12 mouse cellular contexts compared by ENCODE assay signal in the genomic region with DNA sequence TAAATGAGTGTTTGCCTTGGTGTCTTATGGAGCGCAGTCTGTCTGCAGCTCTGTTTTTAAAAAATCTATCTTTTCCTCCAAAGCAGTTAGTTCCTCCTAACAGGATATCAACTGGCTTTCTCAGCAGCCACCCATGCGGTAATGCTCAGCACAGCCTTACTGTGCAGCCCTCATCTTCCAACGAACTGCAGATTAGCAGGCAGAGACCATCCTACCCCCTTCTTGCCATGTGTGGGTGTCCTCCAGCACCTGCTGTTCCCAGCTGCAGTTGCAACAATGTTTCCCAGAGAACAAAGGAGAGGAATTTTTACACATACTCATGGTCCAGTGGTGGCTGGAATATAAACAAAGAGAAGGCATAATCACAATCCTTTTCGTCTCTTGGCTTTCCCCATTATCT.
A peak's percentile ranks its signal among the peaks of the same experiment; 100 is the strongest.
DNase-seq lines count a peak whose midpoint lies in the region; ATAC-seq and TF ChIP-seq lines count a peak whose summit lies in the region.
"Had no signal": no experiment of that assay in that cellular context is flagged by ENCODE, and none has a peak within 500 bp of the region (broad histone marks: within the 10 kb centered on the region; RNA-seq: fewer than 3 reads in every experiment).

No protein-coding gene starts in this region.

- peaks cover 14% of the 10 kb centered on the region for H3K4me1 ChIP-seq in heart, postnatal 0 days (ENCODE audit: control insufficient read depth, insufficient read depth)
- H3K4me1 ChIP-seq in forebrain, embryonic 14.5 days (ENCODE audit: control insufficient read depth, insufficient read depth, low read length): peaks cover 24% of the 10 kb centered on the region
- peaks cover 68% of the 10 kb centered on the region for H3K4me1 ChIP-seq in midbrain, embryonic 10.5 days

- H3K9me3 ChIP-seq in heart, postnatal 0 days (replicated peaks; ENCODE audit: control insufficient read depth, low read length): no peaks in the 10 kb centered on the region
- H3K9me3 ChIP-seq in forebrain, embryonic 14.5 days (replicated peaks; ENCODE audit: control insufficient read depth, low read length): no peaks in the 10 kb centered on the region
- no peaks in the 10 kb centered on the region for H3K9me3 ChIP-seq in midbrain, embryonic 10.5 days (replicated peaks)
- H3K9me3 ChIP-seq: heart, embryonic 13.5 days; liver, embryonic 15.5 days had no signal

- no peaks in the 10 kb centered on the region for H3K27me3 ChIP-seq in heart, postnatal 0 days (ENCODE audit: control insufficient read depth, insufficient read depth, low read length)
- H3K27me3 ChIP-seq in forebrain, embryonic 14.5 days (replicated peaks; ENCODE audit: control insufficient read depth, insufficient read depth, low read length): no peaks in the 10 kb centered on the region
- no peaks in the 10 kb centered on the region for H3K27me3 ChIP-seq in midbrain, embryonic 10.5 days (ENCODE audit: low read depth, poor library complexity, severe bottlenecking)
- H3K27me3 ChIP-seq: heart, embryonic 13.5 days; liver, embryonic 15.5 days had no signal

- 0 out of 2 replicates have a peak overlapping the region, but pooled peaks have one; percentile 6 for H3K9ac ChIP-seq in heart, postnatal 0 days (replicated peaks; ENCODE audit: low read depth, low read length)
- peak overlapping the region; percentile 17; the same call in 1 of the 2 replicates for H3K9ac ChIP-seq in forebrain, embryonic 14.5 days (ENCODE audit: low read length)
- H3K9ac ChIP-seq: heart, embryonic 13.5 days; liver, embryonic 15.5 days had no signal

- H3K36me3 ChIP-seq in heart, postnatal 0 days (replicated peaks; ENCODE audit: control insufficient read depth, insufficient read depth, low read length): peaks cover 43% of the 10 kb centered on the region
- H3K36me3 ChIP-seq in forebrain, embryonic 14.5 days (ENCODE audit: control insufficient read depth, insufficient read depth, low read length): 0 out of 2 replicates have a peak, but pooled peaks cover 5% of the 10 kb centered on the region
- peaks cover 7% of the 10 kb centered on the region; the same call in 1 of the 2 replicates for H3K36me3 ChIP-seq in midbrain, embryonic 10.5 days

- no peak overlapping the region for H3K4me3 ChIP-seq in heart, postnatal 0 days (ENCODE audit: low read depth, low read length)
- H3K4me3 ChIP-seq in forebrain, embryonic 14.5 days (ENCODE audit: low read depth, low read length): no peak overlapping the region
- no peak overlapping the region for H3K4me3 ChIP-seq in midbrain, embryonic 10.5 days
- H3K4me3 ChIP-seq: heart, embryonic 13.5 days; liver, embryonic 15.5 days had no signal

- TF ChIP-seq CTCF in heart, postnatal 0 days (IDR thresholded peaks at IDR 0.05; ENCODE audit: low read depth): no peak

- no peak for DNase-seq in heart, postnatal 0 days (ENCODE audit: low spot score)
- no peak for DNase-seq in heart, adult 9 months (ENCODE audit: low spot score in 2 of 2)
- DNase-seq in forebrain, embryonic 14.5 days (ENCODE audit: low spot score): peak; percentile 34
- DNase-seq in midbrain, embryonic 10.5 days (ENCODE audit: low spot score): no peak
- DNase-seq in right cerebral cortex, postnatal 10 days (ENCODE audit: low spot score in 2 of 2): peak; percentile 54 to 72
- no peak for DNase-seq in cerebellum, postnatal 10 days
- no peak for DNase-seq in spleen, postnatal 36 days (ENCODE audit: low spot score in 2 of 2)
- no peak for DNase-seq in thymus, adult 18-20 months
- DNase-seq: cerebellum, adult 11 months had no signal

- peak overlapping the region; percentile 3; the same call in 1 of the 2 replicates for H3K27ac ChIP-seq in heart, postnatal 0 days (ENCODE audit: low read depth)
- no peak overlapping the region for H3K27ac ChIP-seq in forebrain, embryonic 14.5 days (ENCODE audit: low read depth, low read length)
- H3K27ac ChIP-seq in midbrain, embryonic 10.5 days (replicated peaks): peak overlapping the region; percentile 76
- H3K27ac ChIP-seq: heart, embryonic 13.5 days; liver, embryonic 15.5 days had no signal

- WGBS in heart, postnatal 0 days: 47% methylated on average over 4 of the region's 4 CpGs
- WGBS in forebrain, embryonic 14.5 days: 33% methylated on average over 4 of the region's 4 CpGs
- 28% methylated on average over 4 of the region's 4 CpGs for WGBS in midbrain, embryonic 10.5 days

- no peak for TF ChIP-seq EP300 in heart, postnatal 0 days (IDR thresholded peaks at IDR 0.05; ENCODE audit: low read depth)

- no peak overlapping the region for H3K4me2 ChIP-seq in heart, postnatal 0 days (ENCODE audit: low read depth, low read length)
- H3K4me2 ChIP-seq in forebrain, embryonic 14.5 days (ENCODE audit: low read length): peak overlapping the region; percentile 18; the same call in 1 of the 2 replicates
- H3K4me2 ChIP-seq: heart, embryonic 13.5 days; liver, embryonic 15.5 days had no signal

- no peak for ATAC-seq in heart, postnatal 0 days (ENCODE audit: insufficient read depth, low read depth)
- peak; percentile 38; the same call in 1 of the 2 replicates for ATAC-seq in forebrain, embryonic 14.5 days
- ATAC-seq: CD4-positive, CD25-positive, alpha-beta regulatory T cell, adult 4 months had no signal

Comparison
In these comparisons a context has a peak if more than half of its experiments do, and no peak if none do; other contexts are left out.
1. DNase-seq: peak in forebrain, embryonic 14.5 days (single experiment) and right cerebral cortex, postnatal 10 days (2 of 2); none in heart, postnatal 0 days (single experiment), heart, adult 9 months (0 of 2), midbrain, embryonic 10.5 days (single experiment), cerebellum, postnatal 10 days (0 of 2), spleen, postnatal 36 days (0 of 2) and thymus, adult 18-20 months (0 of 2).